Mouse (Mus musculus): ENCODE results near the gene Gm28729. TPM values are rescaled to one million over a fixed set of nuclear protein-coding genes. Genes with fewer than 3 reads are reported as not detected.
A peak's percentile ranks its signal among the peaks of the same experiment; 100 is the strongest.

Gene Gm28729
- total and polyA plus RNA-seq, 3 experiments, result 0.16 TPM; not detected in 2

DNA sequence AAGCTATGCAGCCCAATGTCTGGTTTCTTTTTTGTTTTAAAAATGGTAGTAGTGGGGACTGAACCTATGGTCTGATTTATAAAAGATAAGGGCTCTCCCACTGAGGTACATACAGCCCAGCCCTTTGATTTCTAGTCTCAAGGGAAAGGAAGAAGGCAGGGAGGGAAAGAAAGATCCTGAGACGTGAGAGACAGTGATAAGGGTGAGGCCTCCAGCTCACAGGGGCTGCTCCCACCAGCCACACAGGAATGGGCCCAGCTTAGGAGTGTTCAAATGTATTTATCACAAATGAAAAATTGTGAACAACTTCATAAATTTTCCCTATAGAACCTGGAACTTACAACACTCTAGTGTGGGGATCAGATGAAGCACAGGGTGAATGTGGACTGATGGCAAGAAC lies 33.5 kb upstream of the Gm28729 start:
- Histone ChIP-seq H3K27me3 (ENCODE audit: insufficient read depth, low read length) (no peaks in the 10 kb centered on the region), H3K36me3 (replicated peaks) (peaks cover 77% of the 10 kb centered on the region), H3K4me1 (ENCODE audit: insufficient read depth, low read depth, low read length) (peaks cover 12% of the 10 kb centered on the region), H3K9me3 (replicated peaks) (no peaks in the 10 kb centered on the region), H3K4me3 (ENCODE audit: low read depth, low read length) (no peak overlapping the region)
- ATAC-seq (ENCODE audit: extremely low read depth, insufficient number of reproducible peaks, low FRiP score, poor library complexity, severe bottlenecking), result no peak
- DNase-seq (ENCODE audit: low spot score), result no peak
- no peak for TF ChIP-seq TAL1 (conservative IDR thresholded peaks at IDR 0.05; ENCODE audit: low read depth, low read length)
- no peak for TF ChIP-seq GATA1 (IDR thresholded peaks at IDR 0.05; ENCODE audit: borderline replicate concordance, low read length)
- TF ChIP-seq POLR2AphosphoS5 (IDR thresholded peaks at IDR 0.05; ENCODE audit: insufficient replicate concordance, low read depth, low read length), result no peak
- no peak for TF ChIP-seq CTCF (IDR thresholded peaks at IDR 0.05; ENCODE audit: low read depth, low read length)
- no peak for TF ChIP-seq GATA2 (IDR thresholded peaks at IDR 0.05; ENCODE audit: borderline replicate concordance, low read depth, low read length)

- TF ChIP-seq POLR2AphosphoS5 (IDR thresholded peaks at IDR 0.05; ENCODE audit: insufficient replicate concordance, low read depth, low read length), result no peak
- TF ChIP-seq CTCF (IDR thresholded peaks at IDR 0.05; ENCODE audit: low read depth, low read length), result no peak
- no peak for TF ChIP-seq TAL1 (conservative IDR thresholded peaks at IDR 0.05; ENCODE audit: low read depth, low read length)
- TF ChIP-seq GATA2 (IDR thresholded peaks at IDR 0.05; ENCODE audit: borderline replicate concordance, low read depth, low read length), result no peak
- no peak for TF ChIP-seq GATA1 (IDR thresholded peaks at IDR 0.05; ENCODE audit: borderline replicate concordance, low read length)
- ATAC-seq (ENCODE audit: extremely low read depth, insufficient number of reproducible peaks, low FRiP score, poor library complexity, severe bottlenecking), result no peak
Measured at GRCm38 (mm10) chr9:96554095-96554494, 29.0 kb upstream of the Gm28729 start.

GRCm38 (mm10) chr9:96545410-96545809 lies 20.3 kb upstream of the Gm28729 start:
- peaks cover 2% of the 10 kb centered on the region; the same call in 1 of the 2 replicates for H3K4me1 ChIP-seq (ENCODE audit: insufficient read depth, low read depth, low read length)

More at GRCm38 (mm10) chr9:96554095-96554494, 29.0 kb upstream of the Gm28729 start:
- Histone ChIP-seq H3K36me3 (replicated peaks) (peaks cover 67% of the 10 kb centered on the region), H3K9me3 (replicated peaks) (no peaks in the 10 kb centered on the region), H3K27me3 (ENCODE audit: insufficient read depth, low read length) (no peaks in the 10 kb centered on the region), H3K4me3 (ENCODE audit: low read depth, low read length) (no peak overlapping the region), H3K4me1 (ENCODE audit: insufficient read depth, low read depth, low read length) (peaks cover 6% of the 10 kb centered on the region)
- no peak for DNase-seq (ENCODE audit: low spot score)

GRCm38 (mm10) chr9:96543643-96544640 lies 18.9 kb upstream of the Gm28729 start:
- H3K4me1 ChIP-seq (ENCODE audit: insufficient read depth, low read depth, low read length), result peaks cover 2% of the 10 kb centered on the region; the same call in 1 of the 2 replicates

More at GRCm38 (mm10) chr9:96545410-96545809, 20.3 kb upstream of the Gm28729 start:
- H3K9me3 ChIP-seq (replicated peaks), result no peaks in the 10 kb centered on the region
- no peak overlapping the region for H3K4me3 ChIP-seq (ENCODE audit: low read depth, low read length)
- TF ChIP-seq GATA2 (IDR thresholded peaks at IDR 0.05; ENCODE audit: borderline replicate concordance, low read depth, low read length), result no peak
- no peak for TF ChIP-seq CTCF (IDR thresholded peaks at IDR 0.05; ENCODE audit: low read depth, low read length)
- no peak for TF ChIP-seq GATA1 (IDR thresholded peaks at IDR 0.05; ENCODE audit: borderline replicate concordance, low read length)
- TF ChIP-seq POLR2AphosphoS5 (IDR thresholded peaks at IDR 0.05; ENCODE audit: insufficient replicate concordance, low read depth, low read length), result no peak
- no peak for TF ChIP-seq TAL1 (conservative IDR thresholded peaks at IDR 0.05; ENCODE audit: low read depth, low read length)
- H3K27me3 ChIP-seq (ENCODE audit: insufficient read depth, low read length), result no peaks in the 10 kb centered on the region
- DNase-seq (ENCODE audit: low spot score) (no peak), ATAC-seq (ENCODE audit: extremely low read depth, insufficient number of reproducible peaks, low FRiP score, poor library complexity, severe bottlenecking) (no peak)
- peaks cover 75% of the 10 kb centered on the region for H3K36me3 ChIP-seq (replicated peaks)

GRCm38 (mm10) chr9:96538916-96539315 lies 13.9 kb upstream of the Gm28729 start:
- H3K4me1 ChIP-seq (ENCODE audit: insufficient read depth, low read depth, low read length), result 0 out of 2 replicates have a peak, but pooled peaks cover 5% of the 10 kb centered on the region
- ATAC-seq (ENCODE audit: extremely low read depth, insufficient number of reproducible peaks, low FRiP score, poor library complexity, severe bottlenecking) (no peak), DNase-seq (ENCODE audit: low spot score) (no peak)
- no peak overlapping the region for H3K4me3 ChIP-seq (ENCODE audit: low read depth, low read length)
- H3K36me3 ChIP-seq (replicated peaks), result peaks cover 59% of the 10 kb centered on the region
- H3K9me3 ChIP-seq (replicated peaks), result no peaks in the 10 kb centered on the region
- no peaks in the 10 kb centered on the region for H3K27me3 ChIP-seq (ENCODE audit: insufficient read depth, low read length)
- TF ChIP-seq CTCF (IDR thresholded peaks at IDR 0.05; ENCODE audit: low read depth, low read length) (no peak), GATA1 (IDR thresholded peaks at IDR 0.05; ENCODE audit: borderline replicate concordance, low read length) (no peak), POLR2AphosphoS5 (IDR thresholded peaks at IDR 0.05; ENCODE audit: insufficient replicate concordance, low read depth, low read length) (no peak), TAL1 (conservative IDR thresholded peaks at IDR 0.05; ENCODE audit: low read depth, low read length) (no peak), GATA2 (IDR thresholded peaks at IDR 0.05; ENCODE audit: borderline replicate concordance, low read depth, low read length) (no peak)

More at GRCm38 (mm10) chr9:96543643-96544640, 18.9 kb upstream of the Gm28729 start:
- peak; percentile 48 for DNase-seq (ENCODE audit: low spot score)
- TF ChIP-seq CTCF (IDR thresholded peaks at IDR 0.05; ENCODE audit: low read depth, low read length) (no peak), GATA2 (IDR thresholded peaks at IDR 0.05; ENCODE audit: borderline replicate concordance, low read depth, low read length) (no peak), GATA1 (IDR thresholded peaks at IDR 0.05; ENCODE audit: borderline replicate concordance, low read length) (no peak), TAL1 (conservative IDR thresholded peaks at IDR 0.05; ENCODE audit: low read depth, low read length) (no peak), POLR2AphosphoS5 (IDR thresholded peaks at IDR 0.05; ENCODE audit: insufficient replicate concordance, low read depth, low read length) (no peak)
- Histone ChIP-seq H3K27me3 (ENCODE audit: insufficient read depth, low read length) (no peaks in the 10 kb centered on the region), H3K36me3 (replicated peaks) (peaks cover 76% of the 10 kb centered on the region), H3K9me3 (replicated peaks) (no peaks in the 10 kb centered on the region), H3K4me3 (ENCODE audit: low read depth, low read length) (no peak overlapping the region)
- ATAC-seq (ENCODE audit: extremely low read depth, insufficient number of reproducible peaks, low FRiP score, poor library complexity, severe bottlenecking), result peak; percentile 49

DNA sequence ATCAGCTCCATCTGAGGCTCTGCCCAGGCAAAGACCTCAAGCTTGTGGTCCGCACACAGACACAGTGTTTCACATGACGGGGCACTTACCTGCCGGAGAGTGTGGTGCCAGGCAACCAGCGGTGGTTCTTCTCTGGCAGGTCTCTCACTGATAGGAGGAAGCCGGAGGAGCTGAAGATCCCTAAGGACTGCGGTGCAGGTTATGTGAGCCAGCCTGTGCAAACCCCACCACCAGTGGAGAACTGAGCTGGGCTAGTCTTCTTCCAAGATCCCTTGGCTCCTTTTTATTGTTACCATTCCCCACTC lies 12.5 kb upstream of the Gm28729 start:
- Histone ChIP-seq H3K36me3 (replicated peaks) (peaks cover 47% of the 10 kb centered on the region), H3K4me3 (ENCODE audit: low read depth, low read length) (no peak overlapping the region), H3K27me3 (ENCODE audit: insufficient read depth, low read length) (0 out of 2 replicates have a peak, but pooled peaks cover 3% of the 10 kb centered on the region), H3K4me1 (ENCODE audit: insufficient read depth, low read depth, low read length) (0 out of 2 replicates have a peak, but pooled peaks cover 5% of the 10 kb centered on the region), H3K9me3 (replicated peaks) (no peaks in the 10 kb centered on the region)
- no peak for ATAC-seq (ENCODE audit: extremely low read depth, insufficient number of reproducible peaks, low FRiP score, poor library complexity, severe bottlenecking)
- TF ChIP-seq GATA1 (IDR thresholded peaks at IDR 0.05; ENCODE audit: borderline replicate concordance, low read length), result no peak
- no peak for TF ChIP-seq CTCF (IDR thresholded peaks at IDR 0.05; ENCODE audit: low read depth, low read length)
- no peak for TF ChIP-seq POLR2AphosphoS5 (IDR thresholded peaks at IDR 0.05; ENCODE audit: insufficient replicate concordance, low read depth, low read length)
- TF ChIP-seq GATA2 (IDR thresholded peaks at IDR 0.05; ENCODE audit: borderline replicate concordance, low read depth, low read length), result no peak
- TF ChIP-seq TAL1 (conservative IDR thresholded peaks at IDR 0.05; ENCODE audit: low read depth, low read length), result no peak
- DNase-seq (ENCODE audit: low spot score), result no peak
